Mouse (Mus musculus): Measurements from ENCODE around the gene Tm4sf20. TPM values are rescaled to one million over a fixed set of nuclear protein-coding genes. Genes with fewer than 3 reads are reported as not detected.

Gene Tm4sf20
- polyA plus RNA-seq, 1 experiment from 2014 or later: 1.2 TPM

DNA sequence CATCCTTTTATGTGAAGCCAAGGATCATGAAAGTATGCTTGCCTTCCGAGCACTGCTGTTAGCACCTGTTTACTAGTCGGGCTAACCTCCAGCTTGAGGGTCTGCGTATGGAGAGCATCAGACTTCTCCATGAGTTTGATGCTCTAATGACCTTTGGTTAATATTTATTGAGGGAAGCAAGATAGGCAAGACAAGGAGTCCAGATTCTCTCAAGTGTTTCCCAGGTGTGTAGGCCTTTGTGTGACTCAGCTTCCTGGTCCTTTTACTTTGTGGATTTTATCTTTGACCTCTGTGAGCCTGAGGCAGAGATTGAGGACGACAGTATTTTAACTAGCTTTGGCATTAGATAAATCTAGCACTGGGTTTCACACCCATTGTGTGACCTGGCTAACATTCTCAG, 1.6 kb downstream of the Tm4sf20 start:
- WGBS (ENCODE audit: insufficient replicate concordance): 61% methylated on average over 4 of the region's 4 CpGs
- Histone ChIP-seq H3K4me3 (ENCODE audit: low read depth, low read length) (no peak overlapping the region), H3K9me3 (replicated peaks; ENCODE audit: control insufficient read depth, low read length) (no peaks in the 10 kb centered on the region), H3K4me1 (ENCODE audit: control insufficient read depth, low read depth, low read length) (no peaks in the 10 kb centered on the region), H3K27ac (ENCODE audit: low read length) (no peak overlapping the region), H3K4me2 (ENCODE audit: low read depth, low read length) (no peak overlapping the region), H3K27me3 (ENCODE audit: control insufficient read depth, insufficient read depth, low read depth, low read length) (no peaks in the 10 kb centered on the region), H3K36me3 (ENCODE audit: control insufficient read depth, insufficient read depth) (no peaks in the 10 kb centered on the region), H3K9ac (ENCODE audit: low read depth, low read length) (no peak overlapping the region)
- no peak for ATAC-seq (ENCODE audit: low read depth)

DNA sequence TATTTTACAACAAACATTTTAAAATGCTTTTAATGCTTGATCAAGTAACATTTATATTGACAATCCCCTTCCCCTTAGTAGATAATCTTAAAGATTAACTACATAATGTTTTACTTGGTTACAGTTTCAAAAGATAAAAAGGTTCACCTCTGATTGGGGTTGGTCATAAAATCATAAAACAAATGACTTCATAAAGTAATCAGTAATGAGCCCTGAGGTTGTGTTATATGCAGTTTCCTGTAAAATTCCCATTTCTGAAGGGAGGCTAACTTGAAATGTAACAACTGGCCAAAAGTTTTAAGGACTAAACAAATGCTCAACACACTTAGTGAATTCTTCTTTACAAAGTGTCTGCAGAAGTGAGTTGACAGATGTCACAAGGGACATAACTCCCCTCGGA, 2.0 kb downstream of the Tm4sf20 start:
- H3K4me3 ChIP-seq (ENCODE audit: low read depth, low read length): no peak overlapping the region

DNA sequence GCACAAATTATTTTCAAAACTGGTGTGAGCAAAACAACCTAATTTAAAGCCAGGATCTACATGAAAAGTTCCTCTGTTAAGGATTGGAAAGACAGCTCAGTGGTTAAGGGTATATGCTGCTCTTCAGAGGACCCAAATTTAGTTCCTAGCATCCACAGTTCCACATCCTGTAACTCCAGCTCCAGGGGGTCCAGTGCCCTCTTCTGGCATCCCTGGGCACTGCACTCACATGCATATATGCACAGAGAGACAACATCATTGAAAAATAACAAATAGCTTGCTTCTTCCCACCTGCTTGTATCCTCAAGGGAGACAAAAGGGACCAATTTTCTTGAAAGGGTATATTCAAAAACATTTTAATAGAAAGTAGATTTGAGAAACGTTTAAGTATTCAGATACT, 6.0 kb downstream of the Tm4sf20 start:
- WGBS (ENCODE audit: insufficient replicate concordance): 74% methylated on average over 1 of the region's 1 CpGs
- H3K4me2 ChIP-seq (ENCODE audit: low read depth, low read length): no peak overlapping the region
- no peak overlapping the region for H3K9ac ChIP-seq (ENCODE audit: low read depth, low read length)
- H3K4me1 ChIP-seq (ENCODE audit: control insufficient read depth, low read depth, low read length): no peaks in the 10 kb centered on the region
- H3K27me3 ChIP-seq (ENCODE audit: control insufficient read depth, insufficient read depth, low read depth, low read length): no peaks in the 10 kb centered on the region
- ATAC-seq (ENCODE audit: low read depth): no peak
- H3K9me3 ChIP-seq (replicated peaks; ENCODE audit: control insufficient read depth, low read length): no peaks in the 10 kb centered on the region
- no peak overlapping the region for H3K4me3 ChIP-seq (ENCODE audit: low read depth, low read length)
- H3K27ac ChIP-seq (ENCODE audit: low read length): no peak overlapping the region
- H3K36me3 ChIP-seq (ENCODE audit: control insufficient read depth, insufficient read depth): no peaks in the 10 kb centered on the region

More for the DNA sequence above, 2.0 kb downstream of the Tm4sf20 start:
- Histone ChIP-seq H3K27me3 (ENCODE audit: control insufficient read depth, insufficient read depth, low read depth, low read length) (no peaks in the 10 kb centered on the region), H3K4me2 (ENCODE audit: low read depth, low read length) (no peak overlapping the region), H3K4me1 (ENCODE audit: control insufficient read depth, low read depth, low read length) (no peaks in the 10 kb centered on the region), H3K9me3 (replicated peaks; ENCODE audit: control insufficient read depth, low read length) (no peaks in the 10 kb centered on the region), H3K36me3 (ENCODE audit: control insufficient read depth, insufficient read depth) (no peaks in the 10 kb centered on the region), H3K9ac (ENCODE audit: low read depth, low read length) (no peak overlapping the region), H3K27ac (ENCODE audit: low read length) (no peak overlapping the region)
- no peak for ATAC-seq (ENCODE audit: low read depth)
- WGBS (ENCODE audit: insufficient replicate concordance): 47% methylated on average over 1 of the region's 1 CpGs

DNA sequence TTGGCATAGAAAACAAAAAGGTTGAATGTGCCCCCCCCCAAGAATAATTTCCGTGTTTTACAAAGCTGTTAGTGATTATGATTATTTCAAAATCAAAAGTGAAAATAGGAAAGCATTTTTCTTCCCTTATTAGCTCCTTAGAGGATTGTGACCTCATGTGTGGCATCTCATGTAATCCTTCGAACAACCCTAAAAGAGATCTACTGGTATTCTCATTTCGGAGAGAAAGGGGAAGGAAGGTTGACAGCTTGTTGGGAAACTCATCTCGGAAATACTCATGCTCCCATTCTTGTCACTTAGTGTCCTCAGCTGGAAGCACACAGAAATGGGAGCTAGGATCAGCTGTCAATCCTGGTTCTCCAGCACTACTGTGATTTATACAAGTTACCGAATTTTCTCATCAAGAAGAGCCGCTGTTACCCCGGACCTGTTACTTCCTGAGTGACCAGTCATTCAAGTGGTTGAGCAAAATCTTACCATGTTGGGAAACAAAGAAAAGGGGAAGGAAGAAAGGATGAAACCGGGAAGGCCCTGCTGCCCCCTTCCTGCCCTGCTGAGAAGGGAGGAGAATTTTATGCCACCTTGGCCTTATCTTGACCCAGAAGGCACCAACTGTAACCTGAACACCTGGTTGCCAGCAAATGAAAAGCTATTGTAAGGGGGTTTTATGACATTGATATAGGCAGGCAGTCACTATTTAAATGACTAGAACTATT, 6.6 kb downstream of the Tm4sf20 start:
- ATAC-seq (ENCODE audit: low read depth): 0 out of 2 replicates have a peak, but pooled peaks have one; percentile 24

DNA sequence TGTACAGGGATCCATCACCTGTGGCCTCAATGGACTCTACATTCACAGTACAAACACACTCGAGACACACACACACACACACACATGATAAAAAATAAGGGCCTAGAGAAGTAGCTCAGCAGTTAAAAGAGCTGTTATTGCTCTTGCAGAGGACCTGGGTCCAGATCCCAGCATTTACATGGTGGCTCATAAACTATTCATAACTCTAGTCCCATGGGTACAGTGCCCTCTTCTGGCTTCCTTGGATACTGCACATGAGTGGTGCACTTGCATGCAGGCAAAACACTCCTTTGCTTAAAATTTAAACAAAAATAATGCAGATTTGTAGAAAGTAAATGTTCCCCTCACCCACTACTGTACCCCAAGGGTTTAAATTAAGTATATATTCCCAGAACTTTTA, 8.7 kb downstream of the Tm4sf20 start:
- no peaks in the 10 kb centered on the region for H3K27me3 ChIP-seq (ENCODE audit: control insufficient read depth, insufficient read depth, low read depth, low read length)
- H3K4me2 ChIP-seq (ENCODE audit: low read depth, low read length): no peak overlapping the region
- peaks cover 13% of the 10 kb centered on the region for H3K36me3 ChIP-seq (ENCODE audit: control insufficient read depth, insufficient read depth)
- no peak overlapping the region for H3K9ac ChIP-seq (ENCODE audit: low read depth, low read length)
- WGBS (ENCODE audit: insufficient replicate concordance): 71% methylated on average over 1 of the region's 1 CpGs
- H3K4me1 ChIP-seq (ENCODE audit: control insufficient read depth, low read depth, low read length): no peaks in the 10 kb centered on the region
- H3K27ac ChIP-seq (ENCODE audit: low read length): no peak overlapping the region
- peak; percentile 30; the same call in 1 of the 2 replicates for ATAC-seq (ENCODE audit: low read depth)
- no peak overlapping the region for H3K4me3 ChIP-seq (ENCODE audit: low read depth, low read length)
- no peaks in the 10 kb centered on the region for H3K9me3 ChIP-seq (replicated peaks; ENCODE audit: control insufficient read depth, low read length)

More for the DNA sequence above, 6.6 kb downstream of the Tm4sf20 start:
- WGBS (ENCODE audit: insufficient replicate concordance): 64% methylated on average over 8 of the region's 8 CpGs
- no peak overlapping the region for H3K4me3 ChIP-seq (ENCODE audit: low read depth, low read length)
- H3K9me3 ChIP-seq (replicated peaks; ENCODE audit: control insufficient read depth, low read length): no peaks in the 10 kb centered on the region
- no peak overlapping the region for H3K4me2 ChIP-seq (ENCODE audit: low read depth, low read length)
- no peak overlapping the region for H3K9ac ChIP-seq (ENCODE audit: low read depth, low read length)
- H3K27me3 ChIP-seq (ENCODE audit: control insufficient read depth, insufficient read depth, low read depth, low read length): no peaks in the 10 kb centered on the region
- H3K36me3 ChIP-seq (ENCODE audit: control insufficient read depth, insufficient read depth): no peaks in the 10 kb centered on the region
- H3K4me1 ChIP-seq (ENCODE audit: control insufficient read depth, low read depth, low read length): no peaks in the 10 kb centered on the region
- H3K27ac ChIP-seq (ENCODE audit: low read length): no peak overlapping the region

GRCm38 (mm10) chr1:82747714-82748452, 20.4 kb downstream of the Tm4sf20 start:
- no peaks in the 10 kb centered on the region for H3K9me3 ChIP-seq (replicated peaks; ENCODE audit: control insufficient read depth, low read length)
- no peak overlapping the region for H3K4me3 ChIP-seq (ENCODE audit: low read depth, low read length)
- no peaks in the 10 kb centered on the region for H3K27me3 ChIP-seq (ENCODE audit: control insufficient read depth, insufficient read depth, low read depth, low read length)
- no peaks in the 10 kb centered on the region for H3K4me1 ChIP-seq (ENCODE audit: control insufficient read depth, low read depth, low read length)
- peak; percentile 48; the same call in 1 of the 2 replicates for ATAC-seq (ENCODE audit: low read depth)
- H3K36me3 ChIP-seq (ENCODE audit: control insufficient read depth, insufficient read depth): peaks cover 5% of the 10 kb centered on the region
- no peak overlapping the region for H3K27ac ChIP-seq (ENCODE audit: low read length)
- no peak overlapping the region for H3K9ac ChIP-seq (ENCODE audit: low read depth, low read length)
- 54% methylated on average over 2 of the region's 2 CpGs for WGBS (ENCODE audit: insufficient replicate concordance)
- H3K4me2 ChIP-seq (ENCODE audit: low read depth, low read length): no peak overlapping the region

DNA sequence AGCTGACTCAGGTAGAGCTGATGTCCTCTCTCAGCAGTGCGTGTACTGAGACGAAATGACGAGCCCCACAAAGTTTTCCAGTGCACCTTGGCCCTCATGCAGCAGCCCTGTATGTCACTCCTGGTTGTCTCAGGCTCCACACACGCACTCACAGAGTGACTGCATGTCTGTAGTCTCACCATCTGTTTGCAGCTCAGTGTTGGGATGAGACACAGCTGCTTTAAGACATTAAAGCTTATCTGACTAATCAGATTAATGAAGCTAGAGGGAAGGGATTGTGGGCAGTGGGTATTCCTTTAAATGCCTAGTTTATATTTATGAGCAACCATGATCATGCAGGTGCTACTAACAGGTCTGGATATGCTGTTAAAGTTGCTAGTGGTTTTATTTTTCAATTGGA, 21.9 kb downstream of the Tm4sf20 start:
- H3K27ac ChIP-seq (ENCODE audit: low read length): no peak overlapping the region
- WGBS (ENCODE audit: insufficient replicate concordance): 88% methylated on average over 4 of the region's 4 CpGs
- no peak for ATAC-seq (ENCODE audit: low read depth)
- H3K4me1 ChIP-seq (ENCODE audit: control insufficient read depth, low read depth, low read length): no peaks in the 10 kb centered on the region
- H3K4me2 ChIP-seq (ENCODE audit: low read depth, low read length): no peak overlapping the region
- peaks cover 8% of the 10 kb centered on the region; the same call in 1 of the 2 replicates for H3K36me3 ChIP-seq (ENCODE audit: control insufficient read depth, insufficient read depth)
- H3K9ac ChIP-seq (ENCODE audit: low read depth, low read length): no peak overlapping the region
- no peaks in the 10 kb centered on the region for H3K9me3 ChIP-seq (replicated peaks; ENCODE audit: control insufficient read depth, low read length)
- H3K4me3 ChIP-seq (ENCODE audit: low read depth, low read length): no peak overlapping the region
- no peaks in the 10 kb centered on the region for H3K27me3 ChIP-seq (ENCODE audit: control insufficient read depth, insufficient read depth, low read depth, low read length)

DNA sequence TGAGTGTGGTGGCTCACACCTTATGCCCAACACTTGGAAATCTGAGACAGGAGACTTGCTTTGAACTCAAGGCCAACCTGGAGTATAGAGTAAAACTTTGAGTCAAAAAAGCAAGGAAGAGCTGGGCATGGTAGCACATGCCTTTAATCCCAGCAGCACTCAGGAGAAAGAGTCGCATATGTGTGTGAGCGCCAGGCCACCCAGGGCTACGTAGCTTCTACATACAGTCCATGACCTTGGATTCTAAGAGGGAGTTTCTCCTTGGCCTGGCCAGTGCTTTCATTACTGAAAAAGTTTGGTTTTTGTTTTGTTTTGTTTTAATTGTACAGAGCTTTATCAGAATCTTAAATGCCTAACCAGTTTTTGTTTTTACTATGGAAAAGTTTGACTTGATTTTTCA, 24.3 kb downstream of the Tm4sf20 start:
- H3K36me3 ChIP-seq (ENCODE audit: control insufficient read depth, insufficient read depth): peaks cover 5% of the 10 kb centered on the region; the same call in 1 of the 2 replicates
- WGBS (ENCODE audit: insufficient replicate concordance): 89% methylated on average over 3 of the region's 3 CpGs
- ATAC-seq (ENCODE audit: low read depth): no peak

DNA sequence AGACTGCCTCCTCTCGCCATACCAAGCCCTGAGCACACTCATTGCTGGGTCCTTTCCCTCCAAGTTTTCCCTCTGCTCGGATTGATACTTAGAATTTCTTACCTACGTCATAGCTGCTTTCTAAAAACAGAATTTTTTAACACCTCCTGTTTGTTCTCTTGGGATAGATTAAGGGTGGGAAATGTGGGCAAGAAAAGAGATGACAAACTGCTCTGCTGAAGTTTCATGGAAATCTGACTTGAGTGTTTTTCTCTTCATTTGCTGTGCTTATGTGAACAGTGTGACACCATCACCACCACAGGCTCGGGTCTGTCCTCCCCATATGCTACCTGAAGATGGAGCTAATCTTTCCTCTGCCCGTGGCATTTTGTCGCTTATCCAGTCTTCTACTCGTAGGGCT, 26.7 kb downstream of the Tm4sf20 start:
- Histone ChIP-seq H3K4me2 (ENCODE audit: low read depth, low read length) (no peak overlapping the region), H3K36me3 (ENCODE audit: control insufficient read depth, insufficient read depth) (peaks cover 13% of the 10 kb centered on the region), H3K27me3 (ENCODE audit: control insufficient read depth, insufficient read depth, low read depth, low read length) (no peaks in the 10 kb centered on the region), H3K27ac (ENCODE audit: low read length) (no peak overlapping the region), H3K4me3 (ENCODE audit: low read depth, low read length) (no peak overlapping the region), H3K4me1 (ENCODE audit: control insufficient read depth, low read depth, low read length) (no peaks in the 10 kb centered on the region), H3K9me3 (replicated peaks; ENCODE audit: control insufficient read depth, low read length) (no peaks in the 10 kb centered on the region), H3K9ac (ENCODE audit: low read depth, low read length) (no peak overlapping the region)
- ATAC-seq (ENCODE audit: low read depth): no peak
- 78% methylated on average over 7 of the region's 7 CpGs for WGBS (ENCODE audit: insufficient replicate concordance)

More for the DNA sequence above, 24.3 kb downstream of the Tm4sf20 start:
- Histone ChIP-seq H3K4me1 (ENCODE audit: control insufficient read depth, low read depth, low read length) (no peaks in the 10 kb centered on the region), H3K27me3 (ENCODE audit: control insufficient read depth, insufficient read depth, low read depth, low read length) (no peaks in the 10 kb centered on the region), H3K4me3 (ENCODE audit: low read depth, low read length) (no peak overlapping the region), H3K4me2 (ENCODE audit: low read depth, low read length) (no peak overlapping the region), H3K9ac (ENCODE audit: low read depth, low read length) (no peak overlapping the region), H3K9me3 (replicated peaks; ENCODE audit: control insufficient read depth, low read length) (no peaks in the 10 kb centered on the region), H3K27ac (ENCODE audit: low read length) (no peak overlapping the region)

All from liver, embryonic 16.5 days (tissue).